Mouse (Mus musculus) testis, adult 10 weeks (tissue): ENCODE data around the gene Plscr5. TPM values are rescaled to one million over a fixed set of nuclear protein-coding genes. Genes with fewer than 3 reads are reported as not detected.

ENCODE experiments used
- polyA plus RNA-seq: library from polyadenylated mRNA; stranded (reverse); fragments of 350-450 nt; fragmentation: Illumina TruSeq; extraction: RNeasy Lipid Tissue Mini Kit (QIAGEN cat#74804); gene quantifications from one replicate; pipeline ENCODE4 v1.2.3, GENCODE M21; 2014; ENCODE audit warnings: low read depth, low replicate concordance

Plscr5 gene
- not detected for polyA plus RNA-seq

DNA sequence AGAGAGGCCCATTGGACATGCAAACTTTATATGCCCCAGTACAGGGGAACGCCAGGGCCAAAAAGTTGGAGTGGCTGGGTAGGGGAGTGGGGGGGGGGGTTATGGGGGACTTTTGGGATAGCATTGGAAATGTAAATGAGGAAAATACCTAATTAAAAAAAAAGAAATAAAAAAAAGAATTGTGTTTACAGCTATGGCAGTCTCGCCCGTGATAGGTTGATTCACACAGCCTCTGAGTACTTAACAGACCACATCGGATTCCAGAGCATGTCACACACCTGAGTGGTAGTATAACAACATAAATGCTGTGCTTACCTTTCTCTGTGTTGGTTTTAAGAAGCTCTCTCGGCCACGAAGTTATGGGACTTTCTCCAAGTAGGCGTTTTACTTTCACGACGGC lies at the start of gene Plscr5:
Gene Plscr5 (plus strand): TSS at position 301 of the 400 bp plus-strand sequence.

GRCm38 (mm10) chr9:92249447-92249852 lies 56.7 kb downstream of the Plscr5 start, which contains the start of gene Plscr1:
Gene Plscr1, plus strand, starts transcription at chr9:92249750.

Other genes starting within 250 kb of the Plscr5 start
- gene Plscr1, start 56.8 kb downstream of the Plscr5 start, polyA plus RNA-seq, result 1.5 TPM
- 3.8 TPM for gene Plscr2, start 82.7 kb downstream of the Plscr5 start, polyA plus RNA-seq
- 216 TPM for gene 1700057G04Rik, start 116.4 kb downstream of the Plscr5 start, polyA plus RNA-seq